Mouse (Mus musculus): ENCODE data around the gene Rasal3.

DNA sequence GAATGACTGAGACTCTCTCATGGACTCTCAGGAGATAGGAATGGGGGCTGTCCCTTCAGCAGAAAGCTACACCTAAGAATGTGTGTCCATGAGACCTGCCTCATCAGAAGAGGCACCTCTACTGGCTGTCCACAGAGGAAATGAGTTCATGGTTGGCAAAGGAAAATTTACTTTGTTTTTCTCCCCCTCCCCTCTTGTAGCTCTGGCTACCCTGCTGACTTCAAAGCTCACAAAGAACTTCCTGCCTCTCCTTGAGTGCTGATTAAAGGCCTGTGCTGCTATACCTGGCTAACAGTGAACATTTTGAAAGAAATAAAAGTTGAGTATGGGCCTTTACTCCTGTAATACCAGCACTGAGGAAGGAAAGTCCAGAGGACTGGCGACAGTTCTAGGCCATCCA, 62.3 kb downstream of the Rasal3 start:
- TF ChIP-seq POLR2A (IDR thresholded peaks at IDR 0.05; ENCODE audit: insufficient read depth, low read length) (no peak), CTCF (IDR thresholded peaks at IDR 0.05; ENCODE audit: low read depth, low read length) (no peak), EP300 (IDR thresholded peaks at IDR 0.05; ENCODE audit: insufficient read depth, low read depth, low read length) (no peak)
